Mouse (Mus musculus) CH12.LX (cell line): Measurements from ENCODE around the gene Flot1. TPM values are rescaled to one million over a fixed set of nuclear protein-coding genes. Genes with fewer than 3 reads are reported as not detected.

Source experiments
- DNase-seq: peaks from one replicate; pipeline ENCODE4 v3.0.0-alpha.2; 2013; ENCODE audit errors: extremely low read depth
- H3K27ac ChIP-seq: 2 replicates; pipeline ENCODE4 v1.5.1; 2012; ENCODE audit warnings: low read depth, mild to moderate bottlenecking, control low read depth, moderate library complexity; ENCODE audit not compliant: insufficient read depth
- H3K27me3 ChIP-seq: replicated peaks from 2 replicates; pipeline ENCODE3; 2012; ENCODE audit warnings: inconsistent platforms
- H3K36me3 ChIP-seq, 2 experiments: replicated peaks in 1 of 2; 2 replicates each; pipeline versions ENCODE3 to v1.6.1; 2012; ENCODE audit warnings: inconsistent platforms in 1 of 2, low read length in 1 of 2, mild to moderate bottlenecking in 1 of 2, mixed read lengths in 1 of 2, moderate library complexity in 1 of 2; ENCODE audit not compliant: control insufficient read depth in 1 of 2, insufficient read depth in 1 of 2
- H3K4me1 ChIP-seq, 2 experiments: 2 replicates each; pipeline ENCODE4 v1.6.1; 2012; ENCODE audit warnings: inconsistent platforms in 1 of 2, moderate library complexity in 1 of 2; ENCODE audit not compliant: insufficient read depth in 2 of 2, control insufficient read depth in 1 of 2
- H3K4me2 ChIP-seq: 2 replicates; pipeline ENCODE4 v1.6.1; 2012; ENCODE audit warnings: low read depth, mild to moderate bottlenecking, control low read depth; ENCODE audit not compliant: poor library complexity, insufficient read depth, severe bottlenecking
- H3K4me3 ChIP-seq, 3 experiments: fragments of 150-350 bp in 1 of 3; sonication (generic) in 1 of 3; replicated peaks in 1 of 3; 2 replicates each; pipeline versions ENCODE3 to v1.5.1; 2011 to 2012; ENCODE audit warnings: low read depth in 2 of 3, low read length in 2 of 3, mild to moderate bottlenecking in 2 of 3, moderate library complexity in 2 of 3, control low read depth in 1 of 3, improper control_type of control experiment in 1 of 3, inconsistent platforms in 1 of 3, mixed read lengths in 1 of 3; ENCODE audit not compliant: poor library complexity in 1 of 3
- H3K79me2 ChIP-seq: replicated peaks from 2 replicates; pipeline ENCODE4 v1.6.1; 2012; ENCODE audit warnings: mild to moderate bottlenecking, moderate library complexity; ENCODE audit not compliant: control insufficient read depth, poor library complexity, insufficient read depth, severe bottlenecking; ENCODE audit errors: extremely low read depth
- H3K9ac ChIP-seq: 2 replicates; pipeline ENCODE4 v1.6.1; 2012; ENCODE audit warnings: low read depth, mild to moderate bottlenecking, control low read depth, moderate library complexity; ENCODE audit not compliant: insufficient read depth
- H3K9me3 ChIP-seq: replicated peaks from 2 replicates; pipeline ENCODE3; 2012; ENCODE audit warnings: low read length, inconsistent platforms, mixed read lengths
- BHLHE40 ChIP-seq: IDR thresholded peaks from 2 replicates; pipeline ENCODE4 v1.6.1; 2011; ENCODE audit warnings: mild to moderate bottlenecking, low read depth, low read length, improper control_type of control experiment
- CHD1 ChIP-seq: IDR thresholded peaks from 2 replicates; pipeline ENCODE4 v1.6.1; 2012; ENCODE audit warnings: low read depth, low read length, improper control_type of control experiment, inconsistent platforms
- E2F4 ChIP-seq: IDR thresholded peaks from 2 replicates; pipeline ENCODE4 v1.6.1; 2011; ENCODE audit warnings: low read depth, low read length, improper control_type of control experiment; ENCODE audit not compliant: insufficient replicate concordance
- ELF1 ChIP-seq: IDR thresholded peaks from 2 replicates; pipeline ENCODE4 v1.6.1; 2014; ENCODE audit warnings: low read depth, mild to moderate bottlenecking, inconsistent platforms, low read length, improper control_type of control experiment
- EP300 ChIP-seq: IDR thresholded peaks from 2 replicates; pipeline ENCODE4 v1.6.1; 2011; ENCODE audit warnings: low read length, improper control_type of control experiment
- ETS1 ChIP-seq: conservative IDR thresholded peaks from 2 replicates; pipeline ENCODE4 v1.6.1; 2012; ENCODE audit warnings: low read depth, mild to moderate bottlenecking, inconsistent platforms, low read length, improper control_type of control experiment, moderate library complexity
- GABPA ChIP-seq: IDR thresholded peaks from 2 replicates; pipeline ENCODE4 v1.6.1; 2012; ENCODE audit warnings: low read depth, low read length, improper control_type of control experiment, inconsistent platforms; ENCODE audit not compliant: insufficient replicate concordance
- JUN ChIP-seq: IDR thresholded peaks from 2 replicates; pipeline ENCODE4 v1.6.1; 2011; ENCODE audit warnings: low read depth, mild to moderate bottlenecking, low read length, improper control_type of control experiment, moderate library complexity; ENCODE audit not compliant: insufficient read depth
- KAT2A ChIP-seq: IDR thresholded peaks from 2 replicates; pipeline ENCODE4 v1.6.1; 2012; ENCODE audit warnings: low read length, improper control_type of control experiment, inconsistent platforms; ENCODE audit not compliant: insufficient replicate concordance
- MAFK ChIP-seq: IDR thresholded peaks from 2 replicates; pipeline ENCODE4 v1.6.1; 2011; ENCODE audit warnings: low read length, improper control_type of control experiment; ENCODE audit not compliant: insufficient replicate concordance
- MAX ChIP-seq: IDR thresholded peaks from 2 replicates; pipeline ENCODE4 v1.6.1; 2011; ENCODE audit warnings: low read length, improper control_type of control experiment
- MEF2A ChIP-seq: IDR thresholded peaks from 2 replicates; pipeline ENCODE4 v1.6.1; 2014; ENCODE audit warnings: low read depth, mild to moderate bottlenecking, inconsistent platforms, low read length, improper control_type of control experiment, borderline replicate concordance
- MXI1 ChIP-seq: IDR thresholded peaks from 2 replicates; pipeline ENCODE4 v1.6.1; 2011; ENCODE audit warnings: mild to moderate bottlenecking, low read depth, low read length, improper control_type of control experiment
- MYC ChIP-seq: IDR thresholded peaks from 2 replicates; pipeline ENCODE4 v1.6.1; 2011; ENCODE audit warnings: low read depth, mild to moderate bottlenecking, improper control_type of control experiment, low read length
- NRF1 ChIP-seq: IDR thresholded peaks from 2 replicates; pipeline ENCODE4 v1.6.1; 2014; ENCODE audit warnings: low read depth, mild to moderate bottlenecking, inconsistent platforms, low read length, improper control_type of control experiment, moderate library complexity
- PAX5 ChIP-seq: IDR thresholded peaks from 2 replicates; pipeline ENCODE4 v1.6.1; 2012; ENCODE audit warnings: low read length, inconsistent platforms, mixed read lengths
- RAD21 ChIP-seq: IDR thresholded peaks from 2 replicates; pipeline ENCODE4 v1.6.1; 2011; ENCODE audit warnings: low read depth, mild to moderate bottlenecking, low read length, improper control_type of control experiment, moderate library complexity
- RCOR1 ChIP-seq: conservative IDR thresholded peaks from 2 replicates; pipeline ENCODE4 v1.6.1; 2012; ENCODE audit warnings: low read depth, mild to moderate bottlenecking, inconsistent platforms, low read length, improper control_type of control experiment
- SIN3A ChIP-seq: IDR thresholded peaks from 2 replicates; pipeline ENCODE4 v1.6.1; 2012; ENCODE audit warnings: low read length, improper control_type of control experiment, inconsistent platforms
- SMC3 ChIP-seq: IDR thresholded peaks from 2 replicates; pipeline ENCODE4 v1.6.1; 2011; ENCODE audit warnings: low read depth, low read length, improper control_type of control experiment
- TCF12 ChIP-seq: IDR thresholded peaks from 2 replicates; pipeline ENCODE4 v1.6.1; 2014; ENCODE audit warnings: low read depth, mild to moderate bottlenecking, inconsistent platforms, low read length, improper control_type of control experiment
- UBTF ChIP-seq: IDR thresholded peaks from 2 replicates; pipeline ENCODE4 v1.6.1; 2012; ENCODE audit warnings: low read depth, mild to moderate bottlenecking, inconsistent platforms, low read length, improper control_type of control experiment, moderate library complexity
- ZMIZ1 ChIP-seq: IDR thresholded peaks from 2 replicates; pipeline ENCODE4 v1.6.1; 2012; ENCODE audit warnings: low read depth, mild to moderate bottlenecking, inconsistent platforms, low read length, improper control_type of control experiment
- dilution Hi-C: fragments of 300-500 bp; cut with MboI; formaldehyde crosslinking; loops from 2 replicates; pipeline ENCODE4 v1.14.3; 2020; ENCODE audit warnings: low sequenced_read_pairs; ENCODE audit not compliant: extremely low pct_unique_long_range_greater_than_20kb, extremely low pct_ligation_motif_present
- in situ Hi-C: fragments of 300-500 bp; cut with MboI; formaldehyde crosslinking; loops from 3 replicates; pipeline ENCODE4 v1.14.3; 2019; ENCODE audit warnings: low sequenced_read_pairs, low pct_ligation_motif_present, low pct_unique_long_range_greater_than_20kb, mixed read lengths
- polyA plus RNA-seq: library from polyadenylated mRNA; unstranded; fragments of >175 nt; gene quantifications from 2 replicates; pipeline ENCODE4 v1.2.1, GENCODE M21; 2012; ENCODE audit warnings: low read depth; ENCODE audit not compliant: insufficient read length
- total RNA-seq, 2 experiments: library from RNA; depleted of rRNA; stranded (reverse); fragments of 300-350 nt in 1 of 2; fragments of >200 nt in 1 of 2; gene quantifications; 2 replicates each; pipeline ENCODE4 v1.2.3; 2012 to 2014

The Flot1 gene
- total and polyA plus RNA-seq, 3 experiments = 16.3 to 21.6 (median 17.6) TPM

- Histone ChIP-seq H3K27ac (peak overlapping the region; percentile 59), H3K4me1 (peaks cover 25 to 37% of the 10 kb centered on the region in 2 experiments), H3K4me2 (peak overlapping the region; percentile 6; the same call in 1 of the 2 replicates), H3K4me3 (no peak overlapping the region), H3K9me3 (no peaks in the 10 kb centered on the region), H3K36me3 (no peaks in the 10 kb centered on the region), H3K9ac (peak overlapping the region; percentile 24), H3K79me2 (no peaks in the 10 kb centered on the region), H3K27me3 (no peaks in the 10 kb centered on the region)
- in situ Hi-C loops (no loop called here), dilution Hi-C loops (no loop called here)
- DNase-seq = no peak
- TF ChIP-seq ELF1 (peak; percentile 46; the same call in 1 of the 2 replicates), TCF12 (0 out of 2 replicates have a peak, but pooled peaks have one; percentile 12), E2F4 (no peak)
These were observed 9.4 kb upstream of the Flot1 start for GRCm38 (mm10) chr17:35813653-35814052.

- Histone ChIP-seq H3K4me3 (no peak overlapping the region), H3K27me3 (no peaks in the 10 kb centered on the region), H3K4me2 (peak overlapping the region; percentile 25; the same call in 1 of the 2 replicates), H3K4me1 (peaks cover 25 to 37% of the 10 kb centered on the region in 2 experiments), H3K9me3 (no peaks in the 10 kb centered on the region), H3K36me3 (no peaks in the 10 kb centered on the region), H3K27ac (0 out of 2 replicates have a peak overlapping the region, but pooled peaks have one; percentile 0), H3K9ac (peak overlapping the region; percentile 41), H3K79me2 (no peaks in the 10 kb centered on the region)
- dilution Hi-C loops (no loop called here), in situ Hi-C loops (no loop called here)
- DNase-seq = no peak
- peak; percentile 41; the same call in 1 of the 2 replicates for TF ChIP-seq ELF1
- no peak for TF ChIP-seq BHLHE40
- TF ChIP-seq MYC = peak; percentile 38; the same call in 1 of the 2 replicates
- no peak for TF ChIP-seq MEF2A
- TF ChIP-seq RAD21 = no peak
- 0 out of 2 replicates have a peak, but pooled peaks have one; percentile 43 for TF ChIP-seq CHD1
- peak; percentile 68 for TF ChIP-seq EP300
- no peak for TF ChIP-seq MAFK
- no peak for TF ChIP-seq PAX5
- no peak for TF ChIP-seq SMC3
- no peak for TF ChIP-seq ZMIZ1
- TF ChIP-seq SIN3A = peak; percentile 62
- no peak for TF ChIP-seq MAX
- no peak for TF ChIP-seq JUN
- no peak for TF ChIP-seq UBTF
- TF ChIP-seq NRF1 = no peak
- TF ChIP-seq RCOR1 = 0 out of 2 replicates have a peak, but pooled peaks have one; percentile 39
- no peak for TF ChIP-seq KAT2A
- no peak for TF ChIP-seq GABPA
- TF ChIP-seq ETS1 = no peak
- 0 out of 2 replicates have a peak, but pooled peaks have one; percentile 23 for TF ChIP-seq MXI1
These were observed 8.4 kb upstream of the Flot1 start for GRCm38 (mm10) chr17:35814678-35815077.
